Mouse (Mus musculus) testis, adult 2 months (tissue): Measurements from ENCODE around the gene Nipal1.

ENCODE experiments used
- CTCF ChIP-seq: fragments of 200-500 bp; IDR thresholded peaks from 2 replicates; pipeline ENCODE4 v1.5.1; 2012; ENCODE audit warnings: low read depth, mild to moderate bottlenecking, inconsistent platforms, low read length, moderate library complexity; ENCODE audit not compliant: control insufficient read depth, insufficient read depth, insufficient replicate concordance
- POLR2A ChIP-seq: fragments of 200-500 bp; IDR thresholded peaks from 2 replicates; pipeline ENCODE4 v1.6.1; 2012; ENCODE audit warnings: low read depth, mild to moderate bottlenecking, inconsistent platforms, low read length, moderate library complexity; ENCODE audit not compliant: control insufficient read depth

DNA sequence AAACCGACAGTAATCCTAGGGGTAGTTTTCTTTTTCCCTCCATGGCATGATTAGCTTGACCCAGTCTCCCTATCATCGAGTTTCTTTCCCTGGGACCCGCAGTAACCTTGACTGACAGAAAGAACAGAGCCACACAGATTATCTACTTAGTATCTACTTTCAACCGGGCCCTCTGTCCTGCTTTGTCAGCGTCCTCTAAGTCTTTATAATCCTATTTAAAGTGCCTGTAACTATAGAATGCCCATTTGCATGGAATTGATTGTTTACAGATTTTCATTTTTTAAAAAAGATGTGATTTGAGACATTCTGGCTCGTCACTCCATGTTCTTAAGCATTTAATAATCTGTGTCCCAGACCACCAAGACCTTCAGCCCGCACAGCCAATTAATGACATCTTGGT, 3.9 kb upstream of the Nipal1 start:
- TF ChIP-seq CTCF: no peak
- no peak for TF ChIP-seq POLR2A
